Mouse (Mus musculus) central nervous system, embryonic 18 days (tissue): ENCODE data around the gene Eif4a2. TPM values are rescaled to one million over a fixed set of nuclear protein-coding genes. Genes with fewer than 3 reads are reported as not detected.

Source experiments
- polyA plus RNA-seq: library from polyadenylated mRNA; depleted of rRNA; stranded (reverse); fragments of >200 nt; gene quantifications from 2 replicates; pipeline ENCODE4 v1.2.3, GENCODE M21; 2012; rRNA removed

Eif4a2 gene
- polyA plus RNA-seq, result 864 and 917 TPM in 2 replicates

GRCm38 (mm10) chr16:23107231-23107942 lies at the start of gene Eif4a2:
TSS of gene Eif4a2 (plus strand) at chr16:23107444.

GRCm38 (mm10) chr16:23057668-23058447 lies 49.4 kb upstream of the Eif4a2 start, which contains the start of gene Kng1:
TSS of gene Kng1 (plus strand) at chr16:23057865.

GRCm38 (mm10) chr16:23127673-23128375 lies 20.6 kb downstream of the Eif4a2 start, which contains the start of gene Rfc4:
TSS of gene Rfc4 (minus strand) at chr16:23127737.

GRCm38 (mm10) chr16:23146280-23146679 lies 39.0 kb downstream of the Eif4a2 start, which contains the start of gene Adipoq:
TSS of gene Adipoq (plus strand) at chr16:23146536.

Other genes starting within 250 kb of the Eif4a2 start
- 17.4 and 18.3 TPM in 2 replicates for gene Tbccd1, start 249.8 kb upstream of the Eif4a2 start, polyA plus RNA-seq
- 43.1 and 44.7 TPM in 2 replicates for gene Dnajb11, start 249.6 kb upstream of the Eif4a2 start, polyA plus RNA-seq
- gene Ahsg, start 216.2 kb upstream of the Eif4a2 start, polyA plus RNA-seq, result 0.13 and 0.70 TPM in 2 replicates
- gene Fetub, start 189.1 kb upstream of the Eif4a2 start, polyA plus RNA-seq, result 0.16 and 0.22 TPM in 2 replicates
- gene Hrg, start 156.4 kb upstream of the Eif4a2 start, polyA plus RNA-seq, result not detected in 2 replicates
- 0.09 TPM in 1 of 2 replicates, not detected in the other for gene Kng2, start 78.0 kb upstream of the Eif4a2 start, polyA plus RNA-seq
- 0.13 TPM in 1 of 2 replicates, not detected in the other for gene Kng1, start 49.6 kb upstream of the Eif4a2 start, polyA plus RNA-seq
- 3.3 and 3.4 TPM in 2 replicates for gene Rfc4, start 20.3 kb downstream of the Eif4a2 start, polyA plus RNA-seq
- 0.07 and 0.12 TPM in 2 replicates for gene Adipoq, start 39.1 kb downstream of the Eif4a2 start, polyA plus RNA-seq
- 24.5 and 27.1 TPM in 2 replicates for gene St6gal1, start 117.3 kb downstream of the Eif4a2 start, polyA plus RNA-seq